Mouse (Mus musculus): ENCODE measurements around the gene Kcmf1. TPM values are rescaled to one million over a fixed set of nuclear protein-coding genes. Genes with fewer than 3 reads are reported as not detected.
A peak's percentile ranks its signal among the peaks of the same experiment; 100 is the strongest.
"Not testable (repeated sequence)": the region's sequence is repeated elsewhere in the genome, so short reads cannot be mapped to it uniquely, and the experiment has no call there.

The Kcmf1 gene
- polyA plus RNA-seq, 1 experiment from 2014 or later: 52.0 TPM

DNA sequence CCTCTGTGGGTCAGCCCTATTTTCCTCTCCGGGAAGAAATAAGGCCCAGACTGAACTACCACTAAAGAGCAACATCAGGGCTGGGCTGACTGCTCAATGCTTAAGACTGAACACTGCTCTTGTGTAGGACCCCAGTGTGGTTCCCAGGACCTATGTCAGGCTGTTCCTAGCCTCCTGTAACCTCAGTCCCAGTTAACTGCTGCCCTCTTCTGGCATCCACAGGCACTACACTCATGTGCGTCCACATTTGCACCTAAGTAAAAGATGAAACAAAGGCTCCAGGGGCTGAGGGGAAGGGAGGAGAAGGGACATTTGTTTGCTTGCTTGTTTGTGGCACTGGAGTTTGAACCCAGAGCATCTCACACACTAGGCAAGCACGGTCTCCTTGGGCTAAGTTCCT lies 70.9 kb downstream of the Kcmf1 start:
- Histone ChIP-seq H3K27me3 (ENCODE audit: control insufficient read depth, insufficient read depth, low read length) (no peaks in the 10 kb centered on the region; the same call in 1 of the 2 replicates), H3K27ac (replicated peaks; ENCODE audit: low read depth, low read length) (no peak overlapping the region), H3K9me3 (ENCODE audit: control insufficient read depth, low read length) (no peaks in the 10 kb centered on the region; the same call in 1 of the 2 replicates), H3K4me2 (ENCODE audit: low read depth, severe bottlenecking) (no peak overlapping the region), H3K9ac (ENCODE audit: low read length) (no peak overlapping the region), H3K4me3 (ENCODE audit: low read depth, low read length) (no peak overlapping the region), H3K4me1 (ENCODE audit: control insufficient read depth, insufficient read depth, low read length) (peaks cover 3% of the 10 kb centered on the region; the same call in 1 of the 2 replicates), H3K36me3 (ENCODE audit: control insufficient read depth, insufficient read depth, low read length) (no peaks in the 10 kb centered on the region)
- no peak for ATAC-seq (ENCODE audit: insufficient number of reproducible peaks, low FRiP score, low TSS enrichment, low read depth)
- 72% methylated on average over 3 of the region's 3 CpGs for WGBS
- peak; percentile 54 for DNase-seq (ENCODE audit: low spot score)

GRCm38 (mm10) chr6:72828037-72828436 lies 71.7 kb downstream of the Kcmf1 start:
- H3K4me3 ChIP-seq (ENCODE audit: low read depth, low read length); H3K36me3 ChIP-seq (ENCODE audit: control insufficient read depth, insufficient read depth, low read length); DNase-seq (ENCODE audit: low spot score); H3K9me3 ChIP-seq (ENCODE audit: control insufficient read depth, low read length); ATAC-seq (ENCODE audit: insufficient number of reproducible peaks, low FRiP score, low TSS enrichment, low read depth); H3K27me3 ChIP-seq (ENCODE audit: control insufficient read depth, insufficient read depth, low read length); H3K27ac ChIP-seq (replicated peaks; ENCODE audit: low read depth, low read length); H3K4me1 ChIP-seq (ENCODE audit: control insufficient read depth, insufficient read depth, low read length); H3K9ac ChIP-seq (ENCODE audit: low read length); H3K4me2 ChIP-seq (ENCODE audit: low read depth, severe bottlenecking): not testable (repeated sequence)
- 7% methylated on average over 9 of the region's 9 CpGs for WGBS

DNA sequence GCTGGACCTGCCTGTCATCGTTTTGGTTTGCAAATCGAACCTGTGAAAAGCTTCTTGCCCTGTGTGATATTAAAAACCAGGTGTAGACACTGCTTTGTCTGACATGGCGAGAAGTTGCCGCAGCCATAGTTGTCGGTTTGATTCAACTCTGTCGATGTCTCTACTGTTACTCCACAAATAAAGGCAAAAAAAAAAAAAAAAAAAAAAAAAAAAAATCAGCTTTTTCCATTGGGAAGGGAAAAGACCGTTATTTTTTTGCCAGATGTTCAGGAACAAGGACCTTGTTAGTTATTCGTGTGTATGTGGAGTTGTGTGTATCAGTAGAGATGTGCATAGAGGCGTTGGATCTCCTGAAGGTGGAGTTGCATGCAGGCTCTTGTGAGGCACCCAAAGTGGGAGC lies 74.0 kb downstream of the Kcmf1 start:
- H3K4me2 ChIP-seq (ENCODE audit: low read depth, severe bottlenecking): peak overlapping the region; percentile 39
- H3K27ac ChIP-seq (replicated peaks; ENCODE audit: low read depth, low read length): no peak overlapping the region
- ATAC-seq (ENCODE audit: insufficient number of reproducible peaks, low FRiP score, low TSS enrichment, low read depth) (no peak), DNase-seq (ENCODE audit: low spot score) (no peak)
- H3K9ac ChIP-seq (ENCODE audit: low read length): no peak overlapping the region
- no peaks in the 10 kb centered on the region; the same call in 1 of the 2 replicates for H3K9me3 ChIP-seq (ENCODE audit: control insufficient read depth, low read length)
- no peak overlapping the region for H3K4me3 ChIP-seq (ENCODE audit: low read depth, low read length)
- H3K27me3 ChIP-seq (ENCODE audit: control insufficient read depth, insufficient read depth, low read length): no peaks in the 10 kb centered on the region; the same call in 1 of the 2 replicates
- H3K36me3 ChIP-seq (ENCODE audit: control insufficient read depth, insufficient read depth, low read length): no peaks in the 10 kb centered on the region
- WGBS: 47% methylated on average over 9 of the region's 9 CpGs
- H3K4me1 ChIP-seq (ENCODE audit: control insufficient read depth, insufficient read depth, low read length): peaks cover 3% of the 10 kb centered on the region; the same call in 1 of the 2 replicates

DNA sequence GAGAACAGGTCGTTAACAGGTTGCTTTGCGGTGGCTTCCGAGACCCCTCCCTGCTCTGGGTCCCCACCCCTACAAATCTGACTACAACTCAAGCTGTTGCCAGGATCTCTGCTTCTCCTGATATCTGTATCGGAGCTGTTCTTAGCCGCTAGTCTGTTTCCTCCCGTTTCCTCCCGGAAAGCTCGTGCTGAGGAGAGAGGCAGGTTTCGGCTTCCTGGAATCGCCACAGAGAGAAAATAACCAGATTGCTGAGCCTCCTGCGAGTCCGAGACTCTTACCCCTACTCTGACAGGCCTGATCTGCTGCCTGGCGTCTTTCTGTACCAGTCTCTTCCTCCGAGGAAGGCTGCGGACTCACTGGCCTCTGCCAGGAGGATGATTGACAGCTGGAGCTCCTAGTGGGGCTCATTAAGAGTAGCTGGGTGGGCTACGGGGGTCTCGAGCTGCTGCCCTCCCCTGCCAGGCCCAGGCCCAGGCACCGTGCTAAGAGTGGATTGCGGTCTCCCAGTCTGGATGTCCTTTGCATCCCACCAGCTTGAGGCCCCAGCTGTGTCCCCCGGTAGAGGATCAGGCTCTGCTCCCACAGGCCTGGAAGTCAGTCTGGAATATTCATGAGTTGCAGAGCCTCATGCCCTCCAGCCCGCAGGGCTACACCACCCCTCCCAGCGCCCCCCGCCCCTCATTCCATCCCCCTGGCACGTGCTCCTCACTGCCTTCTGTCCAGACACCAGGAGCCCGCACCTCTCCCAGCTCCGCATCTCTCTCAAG lies 74.6 kb downstream of the Kcmf1 start:
- Histone ChIP-seq H3K27ac (replicated peaks; ENCODE audit: low read depth, low read length) (no peak overlapping the region), H3K4me3 (ENCODE audit: low read depth, low read length) (0 out of 2 replicates have a peak overlapping the region, but pooled peaks have one; percentile 2), H3K9ac (ENCODE audit: low read length) (peak overlapping the region; percentile 8; the same call in 1 of the 2 replicates), H3K36me3 (ENCODE audit: control insufficient read depth, insufficient read depth, low read length) (no peaks in the 10 kb centered on the region), H3K4me2 (ENCODE audit: low read depth, severe bottlenecking) (peak overlapping the region; percentile 39), H3K27me3 (ENCODE audit: control insufficient read depth, insufficient read depth, low read length) (no peaks in the 10 kb centered on the region; the same call in 1 of the 2 replicates), H3K9me3 (ENCODE audit: control insufficient read depth, low read length) (no peaks in the 10 kb centered on the region; the same call in 1 of the 2 replicates), H3K4me1 (ENCODE audit: control insufficient read depth, insufficient read depth, low read length) (peaks cover 3% of the 10 kb centered on the region; the same call in 1 of the 2 replicates)
- WGBS: 4% methylated on average over 26 of the region's 26 CpGs
- ATAC-seq (ENCODE audit: insufficient number of reproducible peaks, low FRiP score, low TSS enrichment, low read depth) (no peak), DNase-seq (ENCODE audit: low spot score) (peak; percentile 50)

DNA sequence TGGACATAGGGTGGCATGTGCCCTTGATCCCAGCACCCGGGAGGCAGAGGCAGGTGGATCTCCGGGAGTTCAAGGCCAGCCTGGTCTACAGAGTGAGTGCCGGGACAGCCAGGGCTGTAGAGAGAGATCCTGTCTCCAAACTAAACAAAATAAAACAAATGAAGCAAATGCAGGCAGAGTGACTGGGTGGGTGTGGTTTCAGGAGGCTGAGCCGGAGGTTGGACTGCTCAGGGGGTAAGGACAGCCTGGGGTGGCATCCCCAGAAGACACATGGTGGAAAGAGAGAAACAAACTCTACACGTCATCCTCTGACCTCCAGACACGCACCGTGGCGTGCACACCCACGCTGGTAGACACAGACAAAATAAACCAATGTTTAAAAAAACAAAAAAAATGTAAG lies 86.3 kb downstream of the Kcmf1 start:
- DNase-seq (ENCODE audit: low spot score) (no peak), ATAC-seq (ENCODE audit: insufficient number of reproducible peaks, low FRiP score, low TSS enrichment, low read depth) (no peak)
- H3K4me2 ChIP-seq (ENCODE audit: low read depth, severe bottlenecking): no peak overlapping the region
- H3K36me3 ChIP-seq (ENCODE audit: control insufficient read depth, insufficient read depth, low read length): no peaks in the 10 kb centered on the region
- WGBS: 86% methylated on average over 9 of the region's 9 CpGs
- no peaks in the 10 kb centered on the region for H3K4me1 ChIP-seq (ENCODE audit: control insufficient read depth, insufficient read depth, low read length)
- H3K4me3 ChIP-seq (ENCODE audit: low read depth, low read length): no peak overlapping the region
- H3K27ac ChIP-seq (replicated peaks; ENCODE audit: low read depth, low read length): no peak overlapping the region
- no peaks in the 10 kb centered on the region for H3K27me3 ChIP-seq (ENCODE audit: control insufficient read depth, insufficient read depth, low read length)
- no peak overlapping the region for H3K9ac ChIP-seq (ENCODE audit: low read length)
- no peaks in the 10 kb centered on the region for H3K9me3 ChIP-seq (ENCODE audit: control insufficient read depth, low read length)

DNA sequence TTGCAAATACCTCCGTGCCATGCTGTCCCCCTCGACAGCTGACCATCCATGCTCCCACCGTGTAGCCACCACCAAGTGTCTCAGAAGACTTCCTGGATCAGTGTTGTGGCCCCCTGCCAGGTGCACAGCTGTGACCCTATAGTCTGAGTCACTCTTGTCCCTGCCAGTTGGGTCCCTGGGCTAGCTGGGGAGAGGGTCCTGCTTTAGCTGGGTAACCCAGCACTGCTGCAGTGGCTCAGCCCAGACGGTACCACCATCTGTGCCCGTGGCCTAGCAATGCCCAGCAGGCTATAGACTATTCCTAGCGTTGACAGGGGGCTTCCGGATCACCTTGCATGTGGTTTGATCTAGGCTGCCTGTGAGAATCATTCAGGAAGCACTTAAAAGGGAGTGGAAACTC lies 89.5 kb downstream of the Kcmf1 start:
- Histone ChIP-seq H3K9ac (ENCODE audit: low read length) (no peak overlapping the region), H3K4me1 (ENCODE audit: control insufficient read depth, insufficient read depth, low read length) (peaks cover 7% of the 10 kb centered on the region; the same call in 1 of the 2 replicates), H3K27ac (replicated peaks; ENCODE audit: low read depth, low read length) (no peak overlapping the region), H3K4me3 (ENCODE audit: low read depth, low read length) (no peak overlapping the region), H3K9me3 (ENCODE audit: control insufficient read depth, low read length) (no peaks in the 10 kb centered on the region), H3K36me3 (ENCODE audit: control insufficient read depth, insufficient read depth, low read length) (no peaks in the 10 kb centered on the region), H3K4me2 (ENCODE audit: low read depth, severe bottlenecking) (no peak overlapping the region), H3K27me3 (ENCODE audit: control insufficient read depth, insufficient read depth, low read length) (no peaks in the 10 kb centered on the region)
- 74% methylated on average over 7 of the region's 7 CpGs for WGBS
- ATAC-seq (ENCODE audit: insufficient number of reproducible peaks, low FRiP score, low TSS enrichment, low read depth) (no peak), DNase-seq (ENCODE audit: low spot score) (no peak)

DNA sequence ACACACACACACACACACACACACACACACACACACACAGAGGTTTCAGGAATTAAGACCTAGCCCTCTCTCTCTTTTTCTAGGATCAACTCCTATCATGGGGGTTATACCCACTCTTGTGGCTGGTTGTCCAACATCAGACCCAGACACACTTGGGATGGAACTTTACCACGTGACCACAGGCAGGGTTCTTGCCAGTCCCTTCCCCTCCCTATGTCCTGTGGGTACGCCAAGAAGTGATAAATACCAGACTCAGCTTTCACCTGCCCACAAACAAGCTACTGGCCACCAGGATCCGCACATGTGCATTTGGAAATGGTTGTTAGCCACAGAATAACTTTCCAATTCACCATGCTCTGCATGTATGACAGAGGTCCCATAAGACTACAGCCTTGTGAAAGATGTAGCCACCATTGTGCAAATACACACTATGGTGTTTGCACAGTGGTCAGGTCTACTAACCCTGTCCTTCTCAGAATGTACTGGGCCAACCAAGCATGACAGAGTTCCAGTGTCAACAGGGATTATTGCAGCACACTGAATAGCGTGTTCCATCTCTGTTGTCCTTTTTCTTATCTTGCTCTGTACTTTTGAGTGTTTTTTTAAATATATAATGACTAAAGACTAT lies 90.1 kb downstream of the Kcmf1 start:
- DNase-seq (ENCODE audit: low spot score) (no peak), ATAC-seq (ENCODE audit: insufficient number of reproducible peaks, low FRiP score, low TSS enrichment, low read depth) (no peak)
- no peak overlapping the region for H3K4me3 ChIP-seq (ENCODE audit: low read depth, low read length)
- 69% methylated on average over 4 of the region's 4 CpGs for WGBS
- no peaks in the 10 kb centered on the region for H3K9me3 ChIP-seq (ENCODE audit: control insufficient read depth, low read length)
- H3K27me3 ChIP-seq (ENCODE audit: control insufficient read depth, insufficient read depth, low read length): no peaks in the 10 kb centered on the region
- no peak overlapping the region for H3K9ac ChIP-seq (ENCODE audit: low read length)
- H3K4me1 ChIP-seq (ENCODE audit: control insufficient read depth, insufficient read depth, low read length): peaks cover 7% of the 10 kb centered on the region; the same call in 1 of the 2 replicates
- no peak overlapping the region for H3K4me2 ChIP-seq (ENCODE audit: low read depth, severe bottlenecking)
- H3K36me3 ChIP-seq (ENCODE audit: control insufficient read depth, insufficient read depth, low read length): no peaks in the 10 kb centered on the region
- no peak overlapping the region for H3K27ac ChIP-seq (replicated peaks; ENCODE audit: low read depth, low read length)

DNA sequence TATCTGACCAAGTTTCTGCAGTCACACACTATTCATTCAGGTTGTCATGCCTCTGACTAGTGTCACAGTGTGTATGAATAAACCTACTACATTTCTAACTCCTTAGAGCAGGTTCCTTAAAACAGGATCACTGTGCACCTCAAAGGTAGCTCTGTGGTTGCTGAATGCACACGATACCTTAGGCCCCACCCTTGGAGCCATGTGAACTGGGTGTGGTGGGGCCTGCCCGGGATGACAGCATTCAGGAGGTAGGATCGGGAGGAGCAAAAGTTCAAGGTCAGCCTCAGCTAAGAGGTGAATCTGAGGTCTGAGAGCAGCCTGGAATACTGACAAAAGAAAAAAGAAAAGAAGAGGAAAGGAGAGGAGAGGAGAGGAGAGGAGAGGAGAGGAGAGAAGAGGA lies 91.4 kb downstream of the Kcmf1 start:
- H3K4me1 ChIP-seq (ENCODE audit: control insufficient read depth, insufficient read depth, low read length): peaks cover 7% of the 10 kb centered on the region; the same call in 1 of the 2 replicates
- H3K27me3 ChIP-seq (ENCODE audit: control insufficient read depth, insufficient read depth, low read length): no peaks in the 10 kb centered on the region
- no peak overlapping the region for H3K4me2 ChIP-seq (ENCODE audit: low read depth, severe bottlenecking)
- no peak overlapping the region for H3K9ac ChIP-seq (ENCODE audit: low read length)
- H3K9me3 ChIP-seq (ENCODE audit: control insufficient read depth, low read length): no peaks in the 10 kb centered on the region
- no peak overlapping the region for H3K27ac ChIP-seq (replicated peaks; ENCODE audit: low read depth, low read length)
- H3K4me3 ChIP-seq (ENCODE audit: low read depth, low read length): no peak overlapping the region
- no peak for ATAC-seq (ENCODE audit: insufficient number of reproducible peaks, low FRiP score, low TSS enrichment, low read depth)
- 77% methylated on average over 3 of the region's 3 CpGs for WGBS
- no peaks in the 10 kb centered on the region for H3K36me3 ChIP-seq (ENCODE audit: control insufficient read depth, insufficient read depth, low read length)
- no peak for DNase-seq (ENCODE audit: low spot score)

Measured in limb, embryonic 11.5 days (tissue).